Mouse (Mus musculus) midbrain, embryonic 15.5 days (tissue): ENCODE results near the gene Fos. TPM values are rescaled to one million over a fixed set of nuclear protein-coding genes. Genes with fewer than 3 reads are reported as not detected.

ENCODE experiments used
- ATAC-seq: fragments of 200-750 bp; cut with Nextera tagmentation; replicated peaks from 2 replicates; pipeline ENCODE4 v1.8.0; 2017; ENCODE audit warnings: moderate TSS enrichment
- H3K27ac ChIP-seq: fragments of 300-500 bp; sonication (generic); 2 replicates; pipeline ENCODE4 v1.5.1; 2015; ENCODE audit warnings: mild to moderate bottlenecking, inconsistent platforms
- H3K27me3 ChIP-seq: fragments of 300-500 bp; sonication (generic); replicated peaks from 2 replicates; pipeline ENCODE4 v1.6.1; 2015; ENCODE audit warnings: inconsistent platforms
- H3K36me3 ChIP-seq: fragments of 300-500 bp; sonication (generic); replicated peaks from 2 replicates; pipeline ENCODE4 v1.6.1; 2015; ENCODE audit warnings: inconsistent platforms
- H3K4me1 ChIP-seq: fragments of 300-500 bp; sonication (generic); 2 replicates; pipeline ENCODE4 v1.6.1; 2015; ENCODE audit warnings: inconsistent platforms
- H3K4me2 ChIP-seq: fragments of 300-500 bp; sonication (generic); 2 replicates; pipeline ENCODE4 v1.6.1; 2015; ENCODE audit warnings: inconsistent platforms, mild to moderate bottlenecking, moderate library complexity
- H3K4me3 ChIP-seq: fragments of 300-500 bp; sonication (generic); 2 replicates; pipeline ENCODE4 v1.5.1; 2015; ENCODE audit warnings: mild to moderate bottlenecking, inconsistent platforms
- H3K9ac ChIP-seq: fragments of 300-500 bp; sonication (generic); 2 replicates; pipeline ENCODE4 v1.6.1; 2015; ENCODE audit warnings: mild to moderate bottlenecking, inconsistent platforms
- H3K9me3 ChIP-seq: fragments of 300-500 bp; sonication (generic); 2 replicates; pipeline ENCODE4 v1.6.1; 2016; ENCODE audit warnings: inconsistent platforms
- WGBS: fragments of 180-500 bp; shearing (Covaris S2); methylation state at CpG from one replicate; pipeline ENCODE4 v1.1.7; 2015; ENCODE audit warnings: mixed read lengths; 5-methylcytosine and 5-hydroxymethylcytosine counted together
- polyA plus RNA-seq: library from polyadenylated mRNA; unstranded; fragments of >200 nt; fragmentation: Nextera tagmentation; extraction: Ambion mirVana; gene quantifications from 2 replicates; pipeline ENCODE4 v1.2.1, GENCODE M21; 2015

The Fos gene
- polyA plus RNA-seq, 1 experiment from 2014 or later = 1.4 TPM

GRCm38 (mm10) chr12:85464902-85465301 is 8.8 kb upstream of the Fos start:
- Histone ChIP-seq H3K4me1 (peaks cover 2% of the 10 kb centered on the region; the same call in 1 of the 2 replicates), H3K36me3 (no peaks in the 10 kb centered on the region), H3K27me3 (no peaks in the 10 kb centered on the region), H3K9ac (no peak overlapping the region), H3K27ac (no peak overlapping the region), H3K4me2 (no peak overlapping the region), H3K9me3 (no peaks in the 10 kb centered on the region), H3K4me3 (no peak overlapping the region)
- ATAC-seq = no peak
- WGBS = 78% methylated on average over 3 of the region's 3 CpGs

- Histone ChIP-seq H3K27me3 (no peaks in the 10 kb centered on the region), H3K4me2 (no peak overlapping the region)
- 78% methylated on average over 14 of the region's 14 CpGs for WGBS
Observed at GRCm38 (mm10) chr12:85467854-85468253, 5.8 kb upstream of the Fos start.

GRCm38 (mm10) chr12:85468666-85469065 is 5.0 kb upstream of the Fos start:
- no peak for ATAC-seq
- 85% methylated on average over 12 of the region's 12 CpGs for WGBS
- H3K27ac ChIP-seq = no peak overlapping the region

More at GRCm38 (mm10) chr12:85467854-85468253, 5.8 kb upstream of the Fos start:
- Histone ChIP-seq H3K4me1 (peaks cover 16% of the 10 kb centered on the region), H3K9ac (no peak overlapping the region), H3K36me3 (no peaks in the 10 kb centered on the region), H3K4me3 (no peak overlapping the region), H3K27ac (no peak overlapping the region), H3K9me3 (no peaks in the 10 kb centered on the region)
- ATAC-seq = no peak

GRCm38 (mm10) chr12:85471920-85472655 is 1.6 kb upstream of the Fos start:
- Histone ChIP-seq H3K9me3 (no peaks in the 10 kb centered on the region), H3K27ac (peak overlapping the region; percentile 51), H3K4me1 (peaks cover 40% of the 10 kb centered on the region), H3K36me3 (no peaks in the 10 kb centered on the region), H3K4me3 (peak overlapping the region; percentile 64), H3K4me2 (peak overlapping the region; percentile 100), H3K9ac (peak overlapping the region; percentile 56), H3K27me3 (peaks cover 20% of the 10 kb centered on the region)
- WGBS = under 1% methylated on average over 42 of the region's 42 CpGs
- peak; percentile 51 for ATAC-seq

More at GRCm38 (mm10) chr12:85468666-85469065, 5.0 kb upstream of the Fos start:
- peaks cover 21% of the 10 kb centered on the region for H3K4me1 ChIP-seq
- no peaks in the 10 kb centered on the region for H3K36me3 ChIP-seq
- no peak overlapping the region for H3K4me2 ChIP-seq
- no peaks in the 10 kb centered on the region for H3K27me3 ChIP-seq
- H3K4me3 ChIP-seq = no peak overlapping the region
- no peak overlapping the region for H3K9ac ChIP-seq
- H3K9me3 ChIP-seq = no peaks in the 10 kb centered on the region

GRCm38 (mm10) chr12:85472656-85473410 is 857 bp upstream of the Fos start:
- H3K9ac ChIP-seq = peak overlapping the region; percentile 56
- H3K9me3 ChIP-seq = no peaks in the 10 kb centered on the region
- H3K4me3 ChIP-seq = peak overlapping the region; percentile 64
- peak overlapping the region; percentile 100 for H3K4me2 ChIP-seq
- H3K4me1 ChIP-seq = peaks cover 40% of the 10 kb centered on the region
- peaks cover 27% of the 10 kb centered on the region for H3K27me3 ChIP-seq
- 1% methylated on average over 21 of the region's 23 CpGs for WGBS
- H3K27ac ChIP-seq = peak overlapping the region; percentile 51
- ATAC-seq = peak; percentile 8; the same call in 1 of the 2 replicates
- no peaks in the 10 kb centered on the region for H3K36me3 ChIP-seq

GRCm38 (mm10) chr12:85474298-85475231 is 875 bp downstream of the Fos start:
- H3K4me2 ChIP-seq = peak overlapping the region; percentile 100
- H3K9ac ChIP-seq = peak overlapping the region; percentile 42
- peak overlapping the region; percentile 64 for H3K4me3 ChIP-seq
- under 1% methylated on average over 49 of the region's 49 CpGs for WGBS
- ATAC-seq = peak; percentile 22; the same call in 1 of the 2 replicates
- no peak overlapping the region for H3K27ac ChIP-seq
- peaks cover 40% of the 10 kb centered on the region for H3K4me1 ChIP-seq
- H3K36me3 ChIP-seq = no peaks in the 10 kb centered on the region
- no peaks in the 10 kb centered on the region for H3K9me3 ChIP-seq
- peaks cover 27% of the 10 kb centered on the region for H3K27me3 ChIP-seq

GRCm38 (mm10) chr12:85475232-85475919 is 1.7 kb downstream of the Fos start:
- Histone ChIP-seq H3K27me3 (peaks cover 27% of the 10 kb centered on the region), H3K27ac (no peak overlapping the region), H3K4me1 (peaks cover 40% of the 10 kb centered on the region), H3K9me3 (no peaks in the 10 kb centered on the region), H3K4me3 (peak overlapping the region; percentile 64), H3K36me3 (no peaks in the 10 kb centered on the region), H3K4me2 (peak overlapping the region; percentile 100), H3K9ac (no peak overlapping the region)
- 10% methylated on average over 14 of the region's 16 CpGs for WGBS
- ATAC-seq = no peak

GRCm38 (mm10) chr12:85475920-85476828 is 2.5 kb downstream of the Fos start:
- no peak for ATAC-seq
- Histone ChIP-seq H3K9ac (no peak overlapping the region), H3K4me1 (peaks cover 40% of the 10 kb centered on the region), H3K27ac (no peak overlapping the region), H3K9me3 (no peaks in the 10 kb centered on the region), H3K36me3 (no peaks in the 10 kb centered on the region), H3K4me2 (peak overlapping the region; percentile 100; the same call in 1 of the 2 replicates), H3K4me3 (no peak overlapping the region), H3K27me3 (peaks cover 28% of the 10 kb centered on the region)
- WGBS = 31% methylated on average over 23 of the region's 23 CpGs

- Histone ChIP-seq H3K27me3 (peaks cover 31% of the 10 kb centered on the region), H3K9me3 (no peaks in the 10 kb centered on the region), H3K4me3 (no peak overlapping the region), H3K4me2 (no peak overlapping the region), H3K9ac (no peak overlapping the region), H3K27ac (no peak overlapping the region), H3K4me1 (peaks cover 30% of the 10 kb centered on the region), H3K36me3 (no peaks in the 10 kb centered on the region)
- 72% methylated on average over 4 of the region's 4 CpGs for WGBS
- no peak for ATAC-seq
Observed at GRCm38 (mm10) chr12:85477219-85477618, 3.5 kb downstream of the Fos start.

- peaks cover 24% of the 10 kb centered on the region for H3K4me1 ChIP-seq
- H3K36me3 ChIP-seq = no peaks in the 10 kb centered on the region
- no peak overlapping the region for H3K4me3 ChIP-seq
- H3K27me3 ChIP-seq = peaks cover 31% of the 10 kb centered on the region
- H3K4me2 ChIP-seq = no peak overlapping the region
- no peak for ATAC-seq
- no peak overlapping the region for H3K27ac ChIP-seq
- WGBS = 71% methylated on average over 3 of the region's 3 CpGs
- no peak overlapping the region for H3K9ac ChIP-seq
- no peaks in the 10 kb centered on the region for H3K9me3 ChIP-seq
Observed at GRCm38 (mm10) chr12:85477804-85478203, 4.1 kb downstream of the Fos start.
